Mouse (Mus musculus): ENCODE results near the gene Olfr1153. TPM values are rescaled to one million over a fixed set of nuclear protein-coding genes. Genes with fewer than 3 reads are reported as not detected.

Olfr1153 gene
- not detected for total RNA-seq (2021)
- long read RNA-seq, experiment 1: 0 reads
- long read RNA-seq, experiment 2: 0 reads

- no peak for DNase-seq (ENCODE audit: low spot score in 2 of 2)
Observed at GRCm38 (mm10) chr2:87894662-87895061, at the start of gene Olfr1153. Gene Olfr1153, plus strand, starts transcription at chr2:87894962.

- DNase-seq (ENCODE audit: low spot score in 2 of 2): no peak
Observed at GRCm38 (mm10) chr2:87855562-87855961, 39.2 kb upstream of the Olfr1153 start, which contains the start of gene Olfr1151. Gene Olfr1151, plus strand, starts transcription at chr2:87855862.

GRCm38 (mm10) chr2:87866192-87866591 lies 28.6 kb upstream of the Olfr1153 start, which contains the start of gene Olfr1152:
Gene Olfr1152, plus strand, starts transcription at chr2:87866492.
- no peak for DNase-seq (ENCODE audit: low spot score in 2 of 2)

- no peak for DNase-seq (ENCODE audit: low spot score in 2 of 2)
Observed at GRCm38 (mm10) chr2:87905066-87905465, 10.3 kb downstream of the Olfr1153 start, which contains the start of gene Olfr1154. Gene Olfr1154, minus strand, starts transcription at chr2:87905166.

GRCm38 (mm10) chr2:87945037-87945436 lies 50.3 kb downstream of the Olfr1153 start, which contains the start of gene Olfr1155:
Gene Olfr1155, minus strand, starts transcription at chr2:87945137.
- DNase-seq (ENCODE audit: low spot score in 2 of 2): no peak

Other genes with a start within 250 kb of the Olfr1153 start
- gene Olfr1133, start 247.6 kb upstream of the Olfr1153 start, total RNA-seq (2021): not detected
- not detected for gene Olfr1134, start 236.5 kb upstream of the Olfr1153 start, total RNA-seq (2021)
- gene Olfr1135, start 221.3 kb upstream of the Olfr1153 start, total RNA-seq (2021): not detected
- not detected for gene Olfr1136, start 201.0 kb upstream of the Olfr1153 start, total RNA-seq (2021)
- not detected for gene Olfr1137, start 181.8 kb upstream of the Olfr1153 start, total RNA-seq (2021)
- gene Olfr1138, start 155.0 kb upstream of the Olfr1153 start, total RNA-seq (2021): not detected
- gene Olfr1140, start 151.2 kb upstream of the Olfr1153 start, total RNA-seq (2021): not detected
- gene Olfr1141, start 141.0 kb upstream of the Olfr1153 start, total RNA-seq (2021): not detected
- gene Olfr152, start 115.5 kb upstream of the Olfr1153 start, total RNA-seq (2021): not detected
- gene Olfr1143, start 94.4 kb upstream of the Olfr1153 start, total RNA-seq (2021): not detected
- gene Olfr1145, start 85.1 kb upstream of the Olfr1153 start, total RNA-seq (2021): not detected
- not detected for gene Olfr1148, start 64.4 kb upstream of the Olfr1153 start, total RNA-seq (2021)
- gene Olfr1150-ps1, start 51.0 kb upstream of the Olfr1153 start, total RNA-seq (2021): not detected
- gene Olfr1151, start 39.1 kb upstream of the Olfr1153 start, total RNA-seq (2021): not detected
- gene Olfr1152, start 28.5 kb upstream of the Olfr1153 start, total RNA-seq (2021): not detected
- not detected for gene Olfr1154, start 10.2 kb downstream of the Olfr1153 start, total RNA-seq (2021)
- not detected for gene Olfr1155, start 50.2 kb downstream of the Olfr1153 start, total RNA-seq (2021)
- not detected for gene Olfr1156, start 58.1 kb downstream of the Olfr1153 start, total RNA-seq (2021)
- gene Olfr1157, start 73.3 kb downstream of the Olfr1153 start, total RNA-seq (2021): not detected
- gene Olfr74, start 79.7 kb downstream of the Olfr1153 start, total RNA-seq (2021): not detected
- not detected for gene Olfr1158, start 95.2 kb downstream of the Olfr1153 start, total RNA-seq (2021)
- not detected for gene Olfr1160, start 113.3 kb downstream of the Olfr1153 start, total RNA-seq (2021)
- not detected for gene Olfr1161, start 127.8 kb downstream of the Olfr1153 start, total RNA-seq (2021)
- gene Olfr73, start 142.7 kb downstream of the Olfr1153 start, total RNA-seq (2021): not detected
- not detected for gene Olfr1162, start 156.2 kb downstream of the Olfr1153 start, total RNA-seq (2021)
- gene Olfr1163, start 176.9 kb downstream of the Olfr1153 start, total RNA-seq (2021): not detected
- gene Olfr1164, start 199.0 kb downstream of the Olfr1153 start, total RNA-seq (2021): not detected
- gene Olfr1166, start 233.3 kb downstream of the Olfr1153 start, total RNA-seq (2021): not detected

Measured in gastrocnemius, postnatal 4 days (tissue).